Mouse (Mus musculus) ovary, adult 18-20 months (tissue): ENCODE results near the gene Tm2d1.
"Not testable (repeated sequence)": the region's sequence is repeated elsewhere in the genome, so short reads cannot be mapped to it uniquely, and the experiment has no call there.

Experiments
- DNase-seq: peaks from one replicate; pipeline ENCODE4 v3.0.0; 2022; ENCODE audit warnings: low spot score, mixed read lengths

Tm2d1 gene

DNA sequence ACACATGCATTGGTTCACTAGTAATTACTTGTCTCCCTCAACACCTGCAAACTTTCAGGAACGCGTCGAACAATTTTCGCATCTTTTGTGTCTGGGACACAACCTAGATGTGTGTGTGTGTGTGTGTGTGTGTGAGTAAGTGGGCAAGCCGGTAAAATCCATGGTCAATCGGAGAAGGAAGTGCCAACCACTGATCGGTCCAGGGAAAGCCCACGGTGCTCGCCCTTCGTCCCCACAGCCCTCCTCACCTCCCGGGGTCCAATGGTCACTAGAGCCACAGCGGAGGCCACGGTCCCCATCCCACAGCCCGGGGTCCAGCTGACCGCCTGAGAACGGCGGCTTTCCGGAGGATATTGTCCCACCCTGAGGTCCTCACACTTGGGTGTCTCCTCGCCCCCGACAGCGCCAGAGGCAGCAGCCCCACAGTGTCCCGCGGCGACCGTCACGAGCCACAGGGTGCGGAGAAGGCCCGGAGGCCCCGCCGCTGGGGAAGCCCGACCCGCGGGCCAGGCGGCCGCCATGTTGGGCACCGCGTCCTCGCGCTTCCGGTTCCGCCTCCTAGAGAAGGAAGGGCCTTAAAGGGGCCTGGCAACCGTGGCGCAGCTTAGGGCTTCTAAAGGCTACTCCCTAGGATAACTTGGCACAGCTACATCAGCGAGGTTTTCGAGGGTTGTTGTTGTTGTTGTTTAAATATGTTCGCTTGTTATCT is at the start of gene Tm2d1:
Tm2d1 (minus strand) TSS at position 591 of the 709 bp plus-strand sequence.
- DNase-seq: peak; percentile 68

DNA sequence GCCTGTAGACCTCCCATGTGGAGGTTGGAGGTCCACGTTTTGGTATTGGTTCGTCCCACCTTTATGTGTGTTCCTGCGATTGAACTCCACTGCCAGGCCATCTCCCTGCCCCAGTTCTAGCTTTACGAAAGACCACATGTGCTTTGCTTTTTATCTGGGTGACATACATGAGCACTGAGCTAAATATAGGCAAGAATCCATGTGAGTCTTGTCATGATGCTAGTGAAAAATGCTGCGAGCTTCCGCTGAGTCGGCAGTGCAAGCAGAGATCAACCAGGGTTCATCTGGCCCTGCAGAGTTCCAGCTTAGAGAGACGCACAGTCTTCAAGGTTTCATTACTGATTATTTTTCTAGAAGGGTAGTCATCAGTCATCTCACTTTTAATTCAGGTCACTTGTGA is 45.3 kb upstream of the Tm2d1 start:
- DNase-seq: no peak

DNA sequence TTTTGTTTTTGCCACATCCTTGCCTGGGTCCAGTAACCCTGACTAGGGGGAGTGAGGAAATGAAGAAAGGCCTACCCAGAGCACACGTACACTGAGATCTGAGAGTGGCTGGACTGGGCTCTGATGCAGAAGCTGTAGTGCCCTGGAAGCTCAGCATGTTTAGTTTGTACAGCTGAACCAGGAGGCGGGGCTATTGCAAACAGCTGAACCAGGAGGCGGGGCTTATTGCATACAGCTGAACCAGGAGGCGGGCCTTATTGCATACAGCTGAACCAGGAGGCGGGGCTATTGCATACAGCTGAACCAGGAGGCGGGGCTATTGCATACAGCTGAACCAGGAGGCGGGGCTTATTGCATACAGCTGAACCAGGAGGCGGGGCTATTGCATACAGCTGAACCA is 32.0 kb upstream of the Tm2d1 start:
- not testable (repeated sequence) for DNase-seq

DNA sequence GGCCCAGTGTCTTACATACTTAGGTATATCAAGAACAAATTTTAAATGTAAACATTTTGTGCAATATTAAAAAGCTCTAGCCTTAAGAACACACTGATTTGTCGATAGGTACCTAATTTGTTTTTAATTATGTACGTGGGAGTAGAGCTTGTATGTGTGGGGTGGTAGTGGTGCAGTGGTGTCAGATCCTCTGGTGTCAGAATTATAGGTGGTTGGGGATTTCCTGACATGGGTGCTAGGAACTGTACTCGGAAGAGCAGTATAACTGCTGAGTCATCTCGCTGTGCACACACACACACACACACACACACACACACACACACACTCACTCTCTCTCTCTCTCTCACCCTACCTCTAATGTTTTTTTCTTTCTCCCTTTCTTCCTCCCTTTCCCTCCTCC is 25.3 kb upstream of the Tm2d1 start:
- no peak for DNase-seq

DNA sequence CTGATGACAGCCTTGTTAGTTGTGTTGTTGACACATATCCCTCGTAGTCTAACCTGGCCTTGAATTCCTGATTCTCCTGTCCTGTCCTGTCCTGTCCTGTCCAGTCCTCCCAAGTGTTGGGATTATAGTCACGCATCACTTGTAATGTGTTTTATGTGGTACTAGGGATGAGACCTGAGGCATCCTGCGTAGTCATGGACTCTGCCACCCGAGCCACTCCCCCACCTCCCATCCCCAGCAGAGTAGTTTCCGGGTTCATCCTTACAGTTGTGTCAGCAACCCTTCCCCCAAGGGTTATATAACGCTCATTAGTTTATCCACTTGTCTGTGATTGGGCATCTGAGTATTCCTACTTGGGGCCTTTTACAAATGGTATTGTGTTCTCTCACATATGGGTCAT is 21.3 kb upstream of the Tm2d1 start:
- no peak for DNase-seq

DNA sequence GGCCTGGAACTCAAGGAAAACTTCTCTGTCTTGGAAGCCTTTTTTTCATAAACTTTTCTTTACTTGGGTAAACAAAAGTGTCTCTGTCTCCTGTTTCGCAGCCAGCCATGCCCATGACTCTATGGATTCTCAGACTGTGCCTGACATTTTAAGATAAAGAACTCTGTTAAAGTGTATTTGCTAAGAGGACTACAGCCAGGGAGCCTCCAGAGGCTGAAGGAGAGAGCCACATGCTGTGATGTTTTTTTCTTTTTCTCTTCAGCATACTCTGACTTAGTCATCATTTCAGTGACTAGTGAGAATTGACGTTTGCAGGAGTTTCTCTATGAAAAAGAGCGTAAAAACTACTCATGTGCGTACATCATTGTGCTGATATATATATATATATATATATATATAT is 20.4 kb upstream of the Tm2d1 start:
- DNase-seq: no peak

DNA sequence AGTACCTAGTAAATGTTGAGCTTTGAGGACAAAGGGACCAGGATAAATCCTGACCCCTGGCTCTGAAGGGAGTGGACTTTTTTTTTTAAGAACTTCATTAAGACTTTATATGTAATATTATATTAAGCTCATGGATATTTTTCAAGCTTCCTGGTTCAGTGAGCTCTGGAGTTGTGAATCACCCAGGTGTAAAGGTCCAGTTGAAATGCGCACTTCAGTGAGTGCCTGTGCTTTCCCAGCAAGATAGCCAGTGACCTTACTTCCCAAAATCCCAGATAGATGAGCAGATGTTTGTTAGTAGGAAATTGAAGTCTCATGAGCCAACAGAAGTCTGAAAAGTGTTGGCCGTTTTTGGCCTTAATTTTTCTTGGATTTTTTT is 18.5 kb upstream of the Tm2d1 start:
- no peak for DNase-seq

DNA sequence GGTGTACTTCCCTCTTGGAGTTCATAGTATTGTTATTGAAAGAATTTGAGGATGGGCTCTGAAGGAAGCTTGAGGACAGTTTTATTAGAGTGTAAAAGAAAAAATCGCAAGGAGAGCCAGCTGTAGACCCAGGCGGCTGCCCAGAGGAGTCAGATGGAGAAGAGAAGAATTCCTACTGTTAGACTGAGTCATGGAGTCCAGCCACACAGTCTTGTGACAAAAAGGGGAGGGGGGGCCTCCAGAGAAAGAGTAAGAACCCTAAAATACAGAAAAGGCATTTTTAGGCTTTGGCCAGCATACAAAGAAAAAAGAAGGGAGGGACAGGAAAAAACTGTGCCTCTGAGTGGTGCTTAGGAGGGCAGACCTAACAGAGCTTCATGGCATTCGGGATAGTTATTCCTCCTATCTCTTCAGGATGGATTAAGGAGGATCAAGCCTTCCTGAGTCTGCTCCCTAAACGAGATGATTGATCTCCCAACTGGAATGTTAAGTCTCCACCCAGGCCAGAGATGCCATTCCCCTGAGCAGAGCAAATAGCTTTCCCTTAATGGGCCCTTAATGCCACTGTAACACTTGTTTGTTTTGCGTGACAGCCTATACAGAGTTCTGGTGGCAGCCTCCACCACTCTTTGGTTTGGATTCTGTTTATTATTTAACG is 17.9 kb upstream of the Tm2d1 start:
- no peak for DNase-seq

DNA sequence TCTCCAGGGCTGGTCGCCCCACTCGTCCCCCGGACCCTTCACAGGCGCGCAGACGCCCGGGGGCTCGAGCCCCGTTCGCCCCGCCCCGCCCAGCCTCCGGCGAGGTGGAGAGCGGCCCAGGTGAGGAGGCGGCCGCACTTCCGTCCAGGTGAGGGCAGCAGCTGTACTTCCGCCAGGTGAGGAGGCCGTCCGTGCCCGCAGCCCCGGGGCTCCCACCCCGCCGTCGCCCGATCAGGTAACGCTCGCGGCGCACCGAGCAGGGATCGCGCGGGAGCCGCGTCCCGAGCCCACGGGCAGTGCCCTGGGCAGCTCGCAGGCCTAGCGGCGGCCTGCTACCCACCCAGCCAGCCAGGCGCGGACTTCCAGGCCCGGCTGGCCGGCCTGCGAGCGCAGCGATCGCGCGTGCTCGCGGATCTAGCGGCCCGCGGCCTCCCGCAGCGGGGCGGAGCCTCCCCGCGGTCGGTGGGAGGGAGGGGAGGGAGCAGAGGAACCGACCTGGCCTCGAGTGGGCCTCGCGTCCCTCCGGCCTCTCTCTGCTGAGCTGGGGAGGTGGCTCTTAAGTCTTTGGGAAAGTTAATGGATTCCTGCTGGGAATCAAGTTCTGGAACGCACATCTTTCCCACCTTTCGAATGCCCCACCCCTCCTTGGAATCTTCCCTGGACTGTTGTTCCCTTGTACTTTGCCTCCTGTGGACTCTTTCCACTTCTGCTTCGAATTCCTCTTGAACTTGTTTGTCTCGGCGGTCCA is 12.8 kb upstream of the Tm2d1 start, which contains the start of gene Patj:
Patj (plus strand) TSS at position 96 of the 748 bp plus-strand sequence.
- peak; percentile 52 for DNase-seq

DNA sequence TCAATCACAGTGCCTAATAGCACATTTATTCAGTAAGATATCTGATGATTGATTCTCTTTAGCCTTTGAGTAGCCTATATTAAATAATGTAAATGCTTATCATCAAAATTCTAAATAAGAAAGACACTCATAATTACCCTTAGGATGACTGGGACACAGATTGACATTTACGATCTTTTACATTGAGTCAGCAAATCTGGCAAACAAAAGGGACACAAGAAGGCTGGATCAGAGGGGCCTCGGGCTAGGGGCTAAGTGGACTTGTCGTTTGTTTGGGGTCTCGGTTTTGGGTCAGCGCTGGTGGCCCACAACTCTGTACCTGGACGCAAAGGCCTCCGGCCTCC is 12.2 kb upstream of the Tm2d1 start:
- DNase-seq: no peak

DNA sequence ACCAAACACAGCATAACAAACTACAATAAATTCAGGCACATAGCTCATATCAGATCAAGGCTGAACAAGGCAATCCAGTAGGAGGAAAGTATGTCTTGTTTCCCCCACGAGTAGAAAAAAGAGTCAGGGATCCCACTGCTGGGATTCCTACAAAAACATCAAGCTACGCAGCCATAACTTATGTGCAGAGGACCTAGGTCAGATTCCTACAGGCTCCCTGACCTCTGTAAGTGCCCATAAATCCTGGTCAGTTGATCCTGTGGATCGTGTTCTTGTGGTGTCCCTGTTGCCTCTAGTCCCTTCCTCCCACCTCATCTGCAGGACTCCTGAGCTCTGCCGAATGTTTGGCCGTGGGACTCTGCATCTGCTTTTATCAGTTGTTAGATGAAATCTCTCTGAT is 1.9 kb upstream of the Tm2d1 start:
- DNase-seq: no peak

DNA sequence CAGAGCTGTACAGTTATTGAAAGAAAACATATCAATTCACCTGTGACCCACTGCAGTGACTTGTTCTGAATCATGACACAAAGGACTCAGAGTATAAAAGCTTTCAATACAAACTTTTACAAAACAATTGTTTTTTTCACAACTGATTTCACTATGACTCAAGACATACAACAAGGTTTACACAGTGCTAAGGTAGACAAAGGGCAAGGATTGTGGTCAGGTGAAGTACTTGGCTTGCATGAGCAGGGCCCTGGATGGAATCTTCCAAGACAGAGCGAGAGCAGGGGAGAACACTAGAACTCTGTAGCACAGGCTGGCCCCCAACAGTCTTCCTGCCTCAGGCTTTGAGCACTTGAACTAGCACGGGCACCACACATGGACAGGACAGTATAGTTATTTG is 6.2 kb downstream of the Tm2d1 start:
- DNase-seq: no peak

DNA sequence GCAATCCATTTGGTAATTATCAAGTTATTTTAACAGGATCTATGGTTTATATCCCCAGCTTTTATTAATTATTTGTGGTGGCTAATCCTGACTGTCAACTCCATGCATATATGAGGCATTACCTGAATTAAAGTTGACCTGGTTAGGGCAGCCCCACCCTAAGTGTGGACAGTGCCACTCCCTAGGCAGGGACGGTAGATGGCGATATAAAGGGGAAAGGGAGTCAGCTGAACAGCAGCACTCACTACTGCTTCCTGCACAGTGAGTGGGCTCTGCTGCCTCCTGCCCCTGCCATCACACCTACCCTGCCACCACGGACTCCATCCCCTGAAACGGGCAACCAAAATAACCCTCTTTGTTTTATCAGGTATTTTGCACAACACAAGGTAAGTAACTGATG is 7.7 kb downstream of the Tm2d1 start:
- DNase-seq: no peak

DNA sequence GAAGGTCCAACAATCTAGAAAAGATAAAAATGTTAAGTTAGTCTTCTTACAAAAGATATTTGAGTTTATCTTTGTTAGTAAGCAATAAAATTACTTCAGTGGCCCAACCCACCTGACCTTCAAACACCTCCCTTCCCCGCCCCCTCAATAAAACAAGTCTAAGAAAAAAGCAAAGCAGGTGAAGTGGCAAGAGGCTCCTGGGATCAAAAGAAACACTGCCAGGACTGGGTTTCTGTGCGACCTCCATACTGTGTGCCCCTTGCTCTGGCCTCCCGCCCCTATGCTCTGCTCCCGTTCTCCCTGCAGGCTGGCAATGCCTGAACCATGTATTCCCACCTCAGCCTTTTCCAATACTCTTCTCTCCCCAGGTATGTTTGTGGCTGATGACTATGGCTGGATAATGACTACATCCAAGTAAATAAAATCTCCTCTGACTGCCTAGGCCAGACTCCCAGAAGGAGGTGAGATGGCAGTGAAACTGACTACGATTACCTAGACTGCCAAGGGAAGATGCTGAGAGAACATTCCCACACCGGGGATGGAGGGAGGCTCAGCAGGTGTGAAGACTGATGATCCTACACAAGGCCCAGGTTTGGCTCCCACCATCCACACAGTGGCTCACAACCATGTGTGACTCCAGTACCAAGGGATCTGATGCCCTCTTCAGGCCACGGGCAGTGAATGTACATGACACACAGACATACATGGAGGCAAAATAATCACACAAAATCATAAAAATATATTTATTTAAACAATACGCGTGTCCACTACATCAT is 24.9 kb downstream of the Tm2d1 start:
- DNase-seq: no peak

DNA sequence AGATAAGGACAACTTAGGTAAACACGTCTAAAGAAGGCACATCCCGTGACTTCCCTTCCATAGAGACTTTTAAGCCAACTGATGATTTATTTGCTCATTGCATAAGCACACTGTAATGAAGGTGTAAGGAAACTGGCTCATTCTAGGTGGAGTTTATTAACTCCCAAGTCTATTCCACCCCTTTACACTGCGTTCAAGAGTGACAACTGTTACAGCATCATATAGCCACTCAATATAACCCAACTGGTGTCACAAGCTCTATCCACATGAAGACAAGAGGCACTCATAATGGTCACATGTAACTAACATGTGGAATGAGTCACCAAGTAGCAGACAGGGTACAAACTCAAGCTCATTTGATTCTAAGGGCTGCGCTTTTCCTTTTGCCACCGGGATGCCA is 34.5 kb downstream of the Tm2d1 start:
- no peak for DNase-seq

DNA sequence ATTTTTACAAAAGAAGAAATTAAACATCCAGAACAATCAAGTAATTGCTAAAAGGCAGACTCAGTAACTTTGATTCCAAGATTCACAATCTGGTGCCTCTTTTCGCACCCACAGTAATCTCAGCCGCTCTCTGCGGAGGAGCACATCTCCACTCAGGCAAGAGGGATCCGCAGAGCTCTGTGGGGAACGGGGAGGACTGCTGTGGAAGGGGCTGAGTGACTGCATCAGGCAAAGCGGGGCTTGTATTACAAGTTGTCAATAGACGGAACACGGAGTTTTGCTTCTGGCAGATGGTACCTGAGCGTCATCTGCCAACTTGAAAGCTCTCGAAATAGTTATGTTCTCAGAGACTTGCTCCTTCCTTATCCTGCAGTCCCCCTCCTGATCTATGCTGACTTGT is 37.3 kb downstream of the Tm2d1 start:
- DNase-seq: no peak

DNA sequence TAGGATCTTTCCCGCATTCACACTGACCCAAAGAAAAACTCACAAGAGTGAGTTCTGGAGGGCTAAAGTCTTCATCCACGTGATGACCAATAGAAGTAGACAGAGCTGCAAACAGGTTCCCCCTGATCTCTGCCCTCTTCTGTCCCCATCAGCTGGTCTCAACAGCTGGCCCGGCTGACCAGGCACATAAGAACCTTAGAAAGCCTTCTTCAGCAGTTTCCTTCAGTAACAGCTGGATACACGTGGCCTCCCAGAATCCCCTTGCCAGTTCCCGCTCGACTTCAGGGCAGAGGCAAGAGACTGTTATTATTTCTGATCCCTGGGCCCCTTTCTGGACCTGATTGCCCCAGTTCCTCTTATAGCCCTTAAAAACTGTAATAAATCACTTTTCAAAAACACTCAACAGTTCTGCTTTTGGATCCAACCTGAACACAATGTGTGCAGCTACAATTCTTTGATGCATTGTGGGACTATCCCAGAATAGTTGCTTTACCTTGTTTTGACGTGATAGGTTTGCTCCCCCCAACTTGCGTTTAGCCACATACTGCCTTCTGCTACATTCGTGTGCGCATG is 43.0 kb downstream of the Tm2d1 start:
- no peak for DNase-seq

DNA sequence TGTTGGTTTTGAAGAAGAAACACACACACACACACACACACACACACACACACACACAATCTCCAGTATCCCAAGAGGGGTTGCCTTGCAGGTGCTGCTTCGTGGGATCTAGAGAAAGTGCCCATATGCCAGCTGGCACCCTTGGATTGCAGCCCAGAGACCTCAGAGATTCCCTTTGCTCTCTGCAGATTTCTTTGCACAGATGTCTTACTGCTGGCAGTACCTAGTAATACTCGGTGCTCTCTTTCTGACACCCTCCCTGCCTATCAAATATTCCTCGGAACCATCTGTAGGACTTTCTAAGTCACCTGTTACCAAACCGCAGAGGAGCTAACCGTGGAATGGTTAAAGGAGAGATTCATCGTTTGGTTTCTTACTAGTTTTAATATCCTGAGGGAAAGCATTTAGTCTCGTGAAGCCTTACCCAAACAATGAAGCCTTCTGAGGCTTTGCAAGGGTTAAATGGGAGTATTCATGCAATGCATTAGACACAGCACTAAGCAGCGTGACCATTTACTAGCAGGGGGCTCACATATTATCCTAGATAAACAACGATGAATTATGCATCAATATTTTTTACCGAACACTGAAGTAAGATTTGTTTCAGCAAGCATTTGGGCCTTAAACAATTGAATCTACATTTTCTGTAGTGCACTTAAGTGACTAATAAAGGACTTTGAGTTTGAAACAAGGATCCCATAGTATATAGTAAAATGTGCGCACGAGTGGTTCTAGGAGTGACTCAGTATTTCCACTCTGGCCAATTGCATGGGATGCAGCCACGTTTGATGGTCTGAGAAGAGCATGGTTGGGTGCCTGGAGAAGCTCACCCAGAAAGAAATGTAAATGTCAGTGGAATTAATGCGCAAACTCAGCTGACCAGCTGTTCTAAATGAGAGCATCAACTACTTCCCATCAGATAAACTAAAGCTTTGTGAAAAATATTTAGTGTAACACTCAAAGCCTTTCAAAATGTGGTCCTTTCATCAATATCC is 44.2 kb downstream of the Tm2d1 start:
- DNase-seq: no peak

DNA sequence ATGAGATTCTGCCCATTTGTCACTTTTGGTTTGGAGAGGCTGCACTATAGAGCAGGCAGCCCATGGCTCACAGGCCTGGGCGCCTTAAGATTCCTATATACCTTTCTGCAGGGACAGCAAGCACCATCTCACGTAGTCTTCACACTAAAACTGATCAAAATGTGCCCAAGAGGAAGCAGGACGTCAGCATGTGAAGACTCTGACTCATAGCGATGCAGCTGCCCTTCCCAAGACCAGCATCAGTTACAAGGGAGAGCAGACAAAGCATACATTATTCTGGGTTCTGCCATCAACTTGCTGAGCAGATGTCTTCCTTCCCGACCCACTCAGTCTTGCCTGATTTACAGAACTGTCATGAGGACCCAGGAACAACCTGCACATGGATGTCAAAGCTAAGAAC is 45.9 kb downstream of the Tm2d1 start:
- no peak for DNase-seq

DNA sequence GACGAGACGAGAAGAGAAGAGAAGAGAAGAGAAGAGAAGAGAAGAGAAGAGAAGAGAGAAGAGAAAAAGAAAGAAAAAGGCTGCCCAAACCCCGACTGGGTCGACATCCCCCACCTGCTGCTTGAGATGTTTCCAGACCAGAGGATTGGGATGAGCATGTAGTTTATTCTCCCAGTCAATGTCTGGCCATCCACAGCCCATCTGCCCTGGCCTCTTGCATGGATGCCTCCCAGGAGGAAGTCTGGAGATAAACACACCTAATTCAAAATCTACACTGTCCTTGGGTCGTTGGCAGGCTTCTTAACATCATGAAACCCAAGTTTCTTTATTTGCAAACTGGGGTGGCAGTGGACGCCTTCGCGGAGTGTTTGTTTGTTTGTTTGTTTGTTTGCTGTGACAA is 47.4 kb downstream of the Tm2d1 start:
- no peak for DNase-seq

DNA sequence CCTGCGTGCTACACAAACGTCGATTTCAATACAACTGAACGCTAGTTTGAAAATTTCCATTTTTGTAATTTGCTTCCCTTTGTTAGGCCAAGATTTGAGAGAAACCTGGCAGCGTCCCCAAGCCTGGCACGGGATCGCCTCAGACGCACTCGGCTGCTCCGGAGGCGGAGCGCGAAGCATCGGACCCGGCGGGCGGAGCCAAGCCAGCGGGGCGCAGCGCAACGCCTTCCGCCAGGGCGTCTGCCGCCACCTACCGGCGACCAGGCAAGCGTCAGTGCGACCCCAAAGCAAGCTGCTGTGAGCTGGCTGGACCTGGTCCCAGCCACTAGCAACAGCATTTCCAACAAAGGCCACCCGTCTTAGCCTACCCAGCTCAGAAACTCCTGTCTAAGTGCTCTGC is 60.9 kb downstream of the Tm2d1 start:
- DNase-seq: peak; percentile 89
